10 mouse cellular contexts compared by ENCODE assay signal in the genomic region with DNA sequence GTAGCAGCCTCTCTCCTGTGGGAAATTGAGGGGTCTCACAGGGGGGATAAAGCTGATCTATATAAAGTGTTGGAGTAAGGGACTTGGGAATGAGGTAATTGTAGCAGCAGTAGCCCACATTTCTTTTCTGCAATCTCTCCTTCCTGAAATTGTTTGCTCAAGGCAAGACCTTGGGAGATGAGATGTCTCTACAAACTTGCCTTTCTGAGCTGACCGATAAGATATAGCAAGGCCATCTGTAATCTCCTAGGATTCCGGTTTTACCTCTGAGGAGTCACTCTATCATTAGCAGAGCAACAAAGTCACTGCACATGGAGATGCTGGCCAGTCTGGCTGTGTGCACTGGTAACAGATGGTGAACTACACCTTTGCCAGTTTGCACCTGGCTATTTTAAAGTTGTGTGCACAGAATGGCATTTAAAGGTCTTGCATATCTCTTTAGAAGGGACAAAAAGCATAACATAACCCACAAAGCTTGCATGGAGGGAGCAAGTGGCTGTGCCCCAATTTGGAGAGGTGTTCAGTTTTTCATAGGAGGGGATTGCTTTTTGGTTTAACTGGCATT.
A peak's percentile ranks its signal among the peaks of the same experiment; 100 is the strongest.
DNase-seq lines count a peak whose midpoint lies in the region; ATAC-seq lines count a peak whose summit lies in the region.
"Had no signal": no experiment of that assay in that cellular context is flagged by ENCODE, and none has a peak within 500 bp of the region (broad histone marks: within the 10 kb centered on the region; RNA-seq: fewer than 3 reads in every experiment).

No protein-coding gene starts in this region.

- no peak overlapping the region for H3K4me2 ChIP-seq in lung, embryonic 15.5 days
- H3K4me2 ChIP-seq in hindbrain, embryonic 14.5 days (replicated peaks) = no peak overlapping the region
- no peak overlapping the region for H3K4me2 ChIP-seq in stomach, embryonic 14.5 days (replicated peaks; ENCODE audit: low read depth, low read length)

- H3K36me3 ChIP-seq in lung, embryonic 15.5 days = no peaks in the 10 kb centered on the region
- no peaks in the 10 kb centered on the region for H3K36me3 ChIP-seq in hindbrain, embryonic 14.5 days (replicated peaks; ENCODE audit: control insufficient read depth, insufficient read depth)
- no peaks in the 10 kb centered on the region for H3K36me3 ChIP-seq in stomach, embryonic 14.5 days (ENCODE audit: control insufficient read depth, insufficient read depth, low read length)

- peak overlapping the region; percentile 71; the same call in 1 of the 2 replicates for H3K27ac ChIP-seq in lung, embryonic 15.5 days
- peak overlapping the region; percentile 81 for H3K27ac ChIP-seq in hindbrain, embryonic 14.5 days
- H3K27ac ChIP-seq in stomach, embryonic 14.5 days (ENCODE audit: low read length) = peak overlapping the region; percentile 27; the same call in 1 of the 2 replicates

- H3K9me3 ChIP-seq in lung, embryonic 15.5 days = no peaks in the 10 kb centered on the region
- no peaks in the 10 kb centered on the region for H3K9me3 ChIP-seq in hindbrain, embryonic 14.5 days (ENCODE audit: control insufficient read depth, low read length)
- no peaks in the 10 kb centered on the region for H3K9me3 ChIP-seq in stomach, embryonic 14.5 days (ENCODE audit: control insufficient read depth, low read depth, low read length)
- H3K9me3 ChIP-seq: megakaryocyte, embryonic 14.5 days had no signal

- no peaks in the 10 kb centered on the region for H3K27me3 ChIP-seq in lung, embryonic 15.5 days
- no peaks in the 10 kb centered on the region for H3K27me3 ChIP-seq in hindbrain, embryonic 14.5 days (ENCODE audit: control insufficient read depth, insufficient read depth, low read length)
- no peaks in the 10 kb centered on the region for H3K27me3 ChIP-seq in stomach, embryonic 14.5 days (ENCODE audit: control insufficient read depth, insufficient read depth, low read length)

- DNase-seq in adrenal gland, adult 2 months = peak; percentile 13
- DNase-seq in adrenal gland, postnatal 25 days = no peak
- DNase-seq in lung, postnatal 4 days = no peak
- no peak for DNase-seq in hindbrain, embryonic 14.5 days (ENCODE audit: low spot score)
- DNase-seq in spleen, postnatal 14 days (ENCODE audit: low spot score in 2 of 2) = no peak
- no peak for DNase-seq in frontal cortex, adult 2 months (ENCODE audit: extremely low spot score in 1 of 2, low spot score in 1 of 2)
- DNase-seq: kidney, postnatal 4 days had no signal

- ATAC-seq in lung, embryonic 15.5 days (ENCODE audit: borderline replicate concordance, extremely low read depth, low FRiP score, low TSS enrichment) = no peak
- ATAC-seq in hindbrain, embryonic 14.5 days (ENCODE audit: low FRiP score) = no peak
- ATAC-seq in stomach, embryonic 14.5 days (ENCODE audit: insufficient number of reproducible peaks, insufficient read depth, low FRiP score, low read depth) = no peak

- H3K4me3 ChIP-seq in lung, embryonic 15.5 days = no peak overlapping the region
- H3K4me3 ChIP-seq in hindbrain, embryonic 14.5 days (replicated peaks; ENCODE audit: low read length) = no peak overlapping the region
- H3K4me3 ChIP-seq in stomach, embryonic 14.5 days (ENCODE audit: low read depth, low read length) = no peak overlapping the region

- H3K9ac ChIP-seq in lung, embryonic 15.5 days = no peak overlapping the region
- H3K9ac ChIP-seq in hindbrain, embryonic 14.5 days = no peak overlapping the region
- no peak overlapping the region for H3K9ac ChIP-seq in stomach, embryonic 14.5 days (replicated peaks; ENCODE audit: low read depth, low read length)

- no peaks in the 10 kb centered on the region for H3K4me1 ChIP-seq in lung, embryonic 15.5 days
- H3K4me1 ChIP-seq in hindbrain, embryonic 14.5 days (replicated peaks; ENCODE audit: control insufficient read depth, insufficient read depth, low read length) = peaks cover 5% of the 10 kb centered on the region
- no peaks in the 10 kb centered on the region for H3K4me1 ChIP-seq in stomach, embryonic 14.5 days (ENCODE audit: control insufficient read depth, insufficient read depth, low read length)

- WGBS in lung, embryonic 15.5 days = 55% methylated on average over 2 of the region's 2 CpGs
- WGBS in hindbrain, embryonic 14.5 days = 72% methylated on average over 2 of the region's 2 CpGs
- WGBS in stomach, embryonic 14.5 days = 58% methylated on average over 2 of the region's 2 CpGs

Comparison
In these comparisons a context has a peak if more than half of its experiments do, and no peak if none do; other contexts are left out.
1. H3K27ac ChIP-seq: peak in every context shown above with its lines; median percentile 81 in hindbrain, embryonic 14.5 days; 71 in lung, embryonic 15.5 days; 27 in stomach, embryonic 14.5 days.